Mouse (Mus musculus): ENCODE data around the gene Rps16. TPM values are rescaled to one million over a fixed set of nuclear protein-coding genes. Genes with fewer than 3 reads are reported as not detected.

Gene Rps16
- total and polyA plus RNA-seq, 2 experiments from 2014 or later, result 161 to 481 TPM

- Histone ChIP-seq H3K36me3 (replicated peaks; ENCODE audit: control insufficient read depth, insufficient read depth, low read length) (peaks cover 58% of the 10 kb centered on the region), H3K4me3 (ENCODE audit: low read depth, low read length) (peak overlapping the region; percentile 91), H3K27me3 (ENCODE audit: control insufficient read depth, insufficient read depth, low read length) (no peaks in the 10 kb centered on the region), H3K27ac (ENCODE audit: low read depth) (0 out of 2 replicates have a peak overlapping the region, but pooled peaks have one; percentile 36), H3K4me1 (ENCODE audit: control insufficient read depth, insufficient read depth) (peaks cover 7% of the 10 kb centered on the region), H3K4me2 (ENCODE audit: low read depth, low read length) (peak overlapping the region; percentile 97), H3K9ac (replicated peaks; ENCODE audit: low read depth, low read length) (peak overlapping the region; percentile 79), H3K9me3 (replicated peaks; ENCODE audit: control insufficient read depth, low read length) (no peaks in the 10 kb centered on the region)
- DNase-seq (ENCODE audit: low spot score) (no peak), ATAC-seq (ENCODE audit: insufficient read depth, low read depth) (peak; percentile 59)
- TF ChIP-seq CTCF (IDR thresholded peaks at IDR 0.05; ENCODE audit: low read depth) (no peak), EP300 (IDR thresholded peaks at IDR 0.05; ENCODE audit: low read depth) (no peak)
- 5% methylated on average over 35 of the region's 35 CpGs for WGBS
Observed at GRCm38 (mm10) chr7:28311151-28311925, 39.1 kb upstream of the Rps16 start.

GRCm38 (mm10) chr7:28311926-28312543 is 38.4 kb upstream of the Rps16 start, which contains the start of gene Timm50:
Gene Timm50 (minus strand): TSS chr7:28312072.
- Histone ChIP-seq H3K9ac (replicated peaks; ENCODE audit: low read depth, low read length) (peak within 1 kb of the TSS; percentile 79), H3K4me3 (ENCODE audit: low read depth, low read length) (peak within 1 kb of the TSS; percentile 91), H3K27ac (ENCODE audit: low read depth) (0 out of 2 replicates have a peak within 1 kb of the TSS, but pooled peaks have one; percentile 36), H3K27me3 (ENCODE audit: control insufficient read depth, insufficient read depth, low read length) (no peaks in the 10 kb centered on the region), H3K9me3 (replicated peaks; ENCODE audit: control insufficient read depth, low read length) (no peaks in the 10 kb centered on the region), H3K36me3 (replicated peaks; ENCODE audit: control insufficient read depth, insufficient read depth, low read length) (peaks cover 58% of the 10 kb centered on the region), H3K4me1 (ENCODE audit: control insufficient read depth, insufficient read depth) (peaks cover 7% of the 10 kb centered on the region), H3K4me2 (ENCODE audit: low read depth, low read length) (peak within 1 kb of the TSS; percentile 97)
- peak; percentile 98 for ATAC-seq (ENCODE audit: insufficient read depth, low read depth)
- WGBS, result 1% methylated on average over 44 of the region's 45 CpGs
- no peak for TF ChIP-seq CTCF (IDR thresholded peaks at IDR 0.05; ENCODE audit: low read depth)
- no peak for TF ChIP-seq EP300 (IDR thresholded peaks at IDR 0.05; ENCODE audit: low read depth)
- DNase-seq (ENCODE audit: low spot score), result peak; percentile 98

- H3K9me3 ChIP-seq (replicated peaks; ENCODE audit: control insufficient read depth, low read length), result no peaks in the 10 kb centered on the region
- WGBS, result 70% methylated on average over 3 of the region's 3 CpGs
- H3K36me3 ChIP-seq (replicated peaks; ENCODE audit: control insufficient read depth, insufficient read depth, low read length), result peaks cover 89% of the 10 kb centered on the region
- no peak overlapping the region for H3K4me2 ChIP-seq (ENCODE audit: low read depth, low read length)
- TF ChIP-seq EP300 (IDR thresholded peaks at IDR 0.05; ENCODE audit: low read depth), result no peak
- ATAC-seq (ENCODE audit: insufficient read depth, low read depth) (no peak), DNase-seq (ENCODE audit: low spot score) (no peak)
- no peaks in the 10 kb centered on the region for H3K4me1 ChIP-seq (ENCODE audit: control insufficient read depth, insufficient read depth)
- H3K9ac ChIP-seq (replicated peaks; ENCODE audit: low read depth, low read length), result no peak overlapping the region
- H3K4me3 ChIP-seq (ENCODE audit: low read depth, low read length), result no peak overlapping the region
- no peak overlapping the region for H3K27ac ChIP-seq (ENCODE audit: low read depth)
- no peaks in the 10 kb centered on the region for H3K27me3 ChIP-seq (ENCODE audit: control insufficient read depth, insufficient read depth, low read length)
Observed at GRCm38 (mm10) chr7:28318036-28318435, 32.4 kb upstream of the Rps16 start.

- Histone ChIP-seq H3K4me3 (ENCODE audit: low read depth, low read length) (no peak overlapping the region), H3K27me3 (ENCODE audit: control insufficient read depth, insufficient read depth, low read length) (no peaks in the 10 kb centered on the region), H3K4me2 (ENCODE audit: low read depth, low read length) (no peak overlapping the region), H3K4me1 (ENCODE audit: control insufficient read depth, insufficient read depth) (no peaks in the 10 kb centered on the region), H3K27ac (ENCODE audit: low read depth) (no peak overlapping the region), H3K36me3 (replicated peaks; ENCODE audit: control insufficient read depth, insufficient read depth, low read length) (peaks cover 95% of the 10 kb centered on the region), H3K9ac (replicated peaks; ENCODE audit: low read depth, low read length) (no peak overlapping the region), H3K9me3 (replicated peaks; ENCODE audit: control insufficient read depth, low read length) (no peaks in the 10 kb centered on the region)
- WGBS, result 83% methylated on average over 17 of the region's 17 CpGs
- no peak for TF ChIP-seq EP300 (IDR thresholded peaks at IDR 0.05; ENCODE audit: low read depth)
- no peak for TF ChIP-seq CTCF (IDR thresholded peaks at IDR 0.05; ENCODE audit: low read depth)
- ATAC-seq (ENCODE audit: insufficient read depth, low read depth) (no peak), DNase-seq (ENCODE audit: low spot score) (no peak)
Observed at GRCm38 (mm10) chr7:28318714-28319113, 31.7 kb upstream of the Rps16 start.

GRCm38 (mm10) chr7:28321974-28322720 is 28.3 kb upstream of the Rps16 start:
- 90% methylated on average over 15 of the region's 15 CpGs for WGBS
- TF ChIP-seq EP300 (IDR thresholded peaks at IDR 0.05; ENCODE audit: low read depth) (no peak), CTCF (IDR thresholded peaks at IDR 0.05; ENCODE audit: low read depth) (no peak)
- ATAC-seq (ENCODE audit: insufficient read depth, low read depth), result no peak
- no peak overlapping the region for H3K27ac ChIP-seq (ENCODE audit: low read depth)
- H3K9ac ChIP-seq (replicated peaks; ENCODE audit: low read depth, low read length), result no peak overlapping the region
- H3K4me1 ChIP-seq (ENCODE audit: control insufficient read depth, insufficient read depth), result no peaks in the 10 kb centered on the region
- H3K36me3 ChIP-seq (replicated peaks; ENCODE audit: control insufficient read depth, insufficient read depth, low read length), result peaks cover 100% of the 10 kb centered on the region
- H3K27me3 ChIP-seq (ENCODE audit: control insufficient read depth, insufficient read depth, low read length), result no peaks in the 10 kb centered on the region
- H3K4me2 ChIP-seq (ENCODE audit: low read depth, low read length), result no peak overlapping the region
- no peak overlapping the region for H3K4me3 ChIP-seq (ENCODE audit: low read depth, low read length)
- H3K9me3 ChIP-seq (replicated peaks; ENCODE audit: control insufficient read depth, low read length), result no peaks in the 10 kb centered on the region
- DNase-seq (ENCODE audit: low spot score), result no peak
